Mouse (Mus musculus) intestine, embryonic 15.5 days (tissue): ENCODE data around the gene Psapl1. TPM values are rescaled to one million over a fixed set of nuclear protein-coding genes. Genes with fewer than 3 reads are reported as not detected.

ENCODE experiments used
- ATAC-seq: fragments of 200-750 bp; cut with Nextera tagmentation; 2 replicates; pipeline ENCODE4 v1.8.0; 2017; ENCODE audit warnings: moderate TSS enrichment, moderate library complexity
- H3K27ac ChIP-seq: fragments of 300-500 bp; sonication (generic); 2 replicates; pipeline ENCODE4 v1.5.1; 2015; ENCODE audit warnings: mild to moderate bottlenecking, inconsistent platforms
- H3K27me3 ChIP-seq: fragments of 300-500 bp; sonication (generic); replicated peaks from 2 replicates; pipeline ENCODE4 v1.6.1; 2015; ENCODE audit warnings: inconsistent platforms
- H3K36me3 ChIP-seq: fragments of 300-500 bp; sonication (generic); 2 replicates; pipeline ENCODE4 v1.6.1; 2015; ENCODE audit warnings: inconsistent platforms
- H3K4me1 ChIP-seq: fragments of 300-500 bp; sonication (generic); replicated peaks from 2 replicates; pipeline ENCODE4 v1.6.1; 2015; ENCODE audit warnings: inconsistent platforms
- H3K4me2 ChIP-seq: fragments of 300-500 bp; sonication (generic); replicated peaks from 2 replicates; pipeline ENCODE4 v1.6.1; 2015; ENCODE audit warnings: mild to moderate bottlenecking, inconsistent platforms
- H3K4me3 ChIP-seq: fragments of 300-500 bp; sonication (generic); replicated peaks from 2 replicates; pipeline ENCODE4 v1.5.1; 2015; ENCODE audit warnings: inconsistent platforms
- H3K9ac ChIP-seq: fragments of 300-500 bp; sonication (generic); 2 replicates; pipeline ENCODE4 v1.6.1; 2015; ENCODE audit warnings: inconsistent platforms
- H3K9me3 ChIP-seq: fragments of 300-500 bp; sonication (generic); 2 replicates; pipeline ENCODE4 v1.6.1; 2016; ENCODE audit warnings: inconsistent platforms
- WGBS: fragments of 180-500 bp; shearing (Covaris S2); methylation state at CpG from one replicate; pipeline ENCODE4 v1.1.7; 2015; 5-methylcytosine and 5-hydroxymethylcytosine counted together
- polyA plus RNA-seq: library from polyadenylated mRNA; unstranded; fragments of >200 nt; fragmentation: Nextera tagmentation; extraction: Ambion mirVana; gene quantifications from 2 replicates; pipeline ENCODE4 v1.2.1, GENCODE M21; 2015

Psapl1 gene
- polyA plus RNA-seq: 0.05 and 0.06 TPM in 2 replicates

- H3K9me3 ChIP-seq: no peaks in the 10 kb centered on the region
- H3K4me1 ChIP-seq: no peaks in the 10 kb centered on the region
- H3K9ac ChIP-seq: no peak within 1 kb of the TSS
- no peak within 1 kb of the TSS for H3K4me2 ChIP-seq
- H3K36me3 ChIP-seq: no peaks in the 10 kb centered on the region
- H3K27me3 ChIP-seq: no peaks in the 10 kb centered on the region
- ATAC-seq: no peak
- H3K4me3 ChIP-seq: no peak within 1 kb of the TSS
- no peak within 1 kb of the TSS for H3K27ac ChIP-seq
- 80% methylated on average over 10 of the region's 10 CpGs for WGBS
Measured at GRCm38 (mm10) chr5:36203916-36204315, at the start of gene Psapl1. Gene Psapl1, plus strand, starts transcription at chr5:36204021.

- no peak overlapping the region for H3K27ac ChIP-seq
- 0 out of 2 replicates have a peak, but pooled peaks cover 2% of the 10 kb centered on the region for H3K4me1 ChIP-seq
- no peaks in the 10 kb centered on the region for H3K27me3 ChIP-seq
- H3K36me3 ChIP-seq: no peaks in the 10 kb centered on the region
- H3K9ac ChIP-seq: no peak overlapping the region
- H3K4me3 ChIP-seq: no peak overlapping the region
- ATAC-seq: no peak
- WGBS: 57% methylated on average over 8 of the region's 8 CpGs
- H3K9me3 ChIP-seq: no peaks in the 10 kb centered on the region
- no peak overlapping the region for H3K4me2 ChIP-seq
Measured at GRCm38 (mm10) chr5:36154879-36155485, 48.8 kb upstream of the Psapl1 start.

GRCm38 (mm10) chr5:36165424-36166302, 38.2 kb upstream of the Psapl1 start:
- H3K27ac ChIP-seq: no peak overlapping the region
- H3K27me3 ChIP-seq: no peaks in the 10 kb centered on the region
- H3K4me3 ChIP-seq: no peak overlapping the region
- ATAC-seq: no peak
- no peaks in the 10 kb centered on the region for H3K9me3 ChIP-seq
- H3K36me3 ChIP-seq: no peaks in the 10 kb centered on the region
- 82% methylated on average over 21 of the region's 21 CpGs for WGBS
- no peaks in the 10 kb centered on the region for H3K4me1 ChIP-seq
- no peak overlapping the region for H3K9ac ChIP-seq
- H3K4me2 ChIP-seq: no peak overlapping the region

GRCm38 (mm10) chr5:36166346-36167013, 37.3 kb upstream of the Psapl1 start:
- H3K27me3 ChIP-seq: no peaks in the 10 kb centered on the region
- no peaks in the 10 kb centered on the region for H3K9me3 ChIP-seq
- WGBS: 80% methylated on average over 6 of the region's 6 CpGs
- H3K4me3 ChIP-seq: no peak overlapping the region
- no peak for ATAC-seq
- H3K4me2 ChIP-seq: no peak overlapping the region
- H3K27ac ChIP-seq: no peak overlapping the region
- no peaks in the 10 kb centered on the region for H3K36me3 ChIP-seq
- no peaks in the 10 kb centered on the region for H3K4me1 ChIP-seq
- no peak overlapping the region for H3K9ac ChIP-seq

- H3K27ac ChIP-seq: no peak overlapping the region
- no peak overlapping the region for H3K9ac ChIP-seq
- H3K36me3 ChIP-seq: no peaks in the 10 kb centered on the region
- H3K27me3 ChIP-seq: no peaks in the 10 kb centered on the region
- no peaks in the 10 kb centered on the region for H3K9me3 ChIP-seq
- WGBS: 73% methylated on average over 14 of the region's 14 CpGs
- ATAC-seq: no peak
- H3K4me2 ChIP-seq: no peak overlapping the region
- no peak overlapping the region for H3K4me3 ChIP-seq
- H3K4me1 ChIP-seq: no peaks in the 10 kb centered on the region
Measured at GRCm38 (mm10) chr5:36168963-36169650, 34.7 kb upstream of the Psapl1 start.

- Histone ChIP-seq H3K27me3 (no peaks in the 10 kb centered on the region), H3K36me3 (no peaks in the 10 kb centered on the region), H3K9ac (no peak overlapping the region), H3K4me3 (no peak overlapping the region), H3K9me3 (no peaks in the 10 kb centered on the region), H3K4me2 (no peak overlapping the region), H3K4me1 (no peaks in the 10 kb centered on the region), H3K27ac (no peak overlapping the region; the same call in 1 of the 2 replicates)
- ATAC-seq: no peak
- WGBS: 47% methylated on average over 9 of the region's 9 CpGs
Measured at GRCm38 (mm10) chr5:36174569-36175115, 29.2 kb upstream of the Psapl1 start.

GRCm38 (mm10) chr5:36176409-36176808, 27.4 kb upstream of the Psapl1 start:
- ATAC-seq: no peak
- H3K27ac ChIP-seq: no peak overlapping the region
- H3K9me3 ChIP-seq: no peaks in the 10 kb centered on the region
- no peak overlapping the region for H3K9ac ChIP-seq
- no peaks in the 10 kb centered on the region for H3K27me3 ChIP-seq
- H3K4me2 ChIP-seq: no peak overlapping the region
- H3K4me3 ChIP-seq: no peak overlapping the region
- no peaks in the 10 kb centered on the region for H3K4me1 ChIP-seq
- no peaks in the 10 kb centered on the region for H3K36me3 ChIP-seq
- WGBS: 87% methylated on average over 11 of the region's 11 CpGs

GRCm38 (mm10) chr5:36176873-36177272, 26.9 kb upstream of the Psapl1 start:
- no peak for ATAC-seq
- no peak overlapping the region for H3K4me3 ChIP-seq
- no peak overlapping the region for H3K4me2 ChIP-seq
- no peak overlapping the region for H3K9ac ChIP-seq
- no peak overlapping the region for H3K27ac ChIP-seq
- H3K36me3 ChIP-seq: no peaks in the 10 kb centered on the region
- no peaks in the 10 kb centered on the region for H3K4me1 ChIP-seq
- 89% methylated on average over 4 of the region's 4 CpGs for WGBS
- H3K27me3 ChIP-seq: no peaks in the 10 kb centered on the region
- H3K9me3 ChIP-seq: no peaks in the 10 kb centered on the region

- WGBS: 51% methylated on average over 7 of the region's 7 CpGs
- Histone ChIP-seq H3K9me3 (no peaks in the 10 kb centered on the region), H3K36me3 (no peaks in the 10 kb centered on the region), H3K4me2 (no peak overlapping the region), H3K4me3 (no peak overlapping the region), H3K27me3 (no peaks in the 10 kb centered on the region), H3K27ac (no peak overlapping the region), H3K9ac (no peak overlapping the region), H3K4me1 (no peaks in the 10 kb centered on the region)
- ATAC-seq: no peak
Measured at GRCm38 (mm10) chr5:36178215-36178614, 25.6 kb upstream of the Psapl1 start.

GRCm38 (mm10) chr5:36178785-36179184, 25.0 kb upstream of the Psapl1 start:
- Histone ChIP-seq H3K9me3 (no peaks in the 10 kb centered on the region), H3K36me3 (no peaks in the 10 kb centered on the region), H3K27me3 (no peaks in the 10 kb centered on the region), H3K4me3 (no peak overlapping the region), H3K9ac (no peak overlapping the region), H3K27ac (no peak overlapping the region), H3K4me2 (no peak overlapping the region), H3K4me1 (no peaks in the 10 kb centered on the region)
- WGBS: 94% methylated on average over 3 of the region's 3 CpGs
- no peak for ATAC-seq

- WGBS: 89% methylated on average over 5 of the region's 5 CpGs
- Histone ChIP-seq H3K27me3 (no peaks in the 10 kb centered on the region), H3K4me3 (no peak overlapping the region), H3K9me3 (no peaks in the 10 kb centered on the region), H3K36me3 (no peaks in the 10 kb centered on the region), H3K4me2 (no peak overlapping the region), H3K27ac (no peak overlapping the region), H3K4me1 (no peaks in the 10 kb centered on the region), H3K9ac (no peak overlapping the region)
- no peak for ATAC-seq
Measured at GRCm38 (mm10) chr5:36179708-36180107, 24.1 kb upstream of the Psapl1 start.

- Histone ChIP-seq H3K27ac (no peak overlapping the region), H3K9me3 (no peaks in the 10 kb centered on the region), H3K9ac (no peak overlapping the region), H3K27me3 (no peaks in the 10 kb centered on the region), H3K4me3 (no peak overlapping the region), H3K36me3 (no peaks in the 10 kb centered on the region), H3K4me1 (0 out of 2 replicates have a peak, but pooled peaks cover 2% of the 10 kb centered on the region), H3K4me2 (no peak overlapping the region)
- no peak for ATAC-seq
- 88% methylated on average over 7 of the region's 7 CpGs for WGBS
Measured at GRCm38 (mm10) chr5:36182326-36182725, 21.5 kb upstream of the Psapl1 start.
